Mouse (Mus musculus): ENCODE measurements around the gene Ist1. TPM values are rescaled to one million over a fixed set of nuclear protein-coding genes. Genes with fewer than 3 reads are reported as not detected.

The Ist1 gene
- total RNA-seq, 2 experiments from 2014 or later = 25.4 to 31.4 TPM

DNA sequence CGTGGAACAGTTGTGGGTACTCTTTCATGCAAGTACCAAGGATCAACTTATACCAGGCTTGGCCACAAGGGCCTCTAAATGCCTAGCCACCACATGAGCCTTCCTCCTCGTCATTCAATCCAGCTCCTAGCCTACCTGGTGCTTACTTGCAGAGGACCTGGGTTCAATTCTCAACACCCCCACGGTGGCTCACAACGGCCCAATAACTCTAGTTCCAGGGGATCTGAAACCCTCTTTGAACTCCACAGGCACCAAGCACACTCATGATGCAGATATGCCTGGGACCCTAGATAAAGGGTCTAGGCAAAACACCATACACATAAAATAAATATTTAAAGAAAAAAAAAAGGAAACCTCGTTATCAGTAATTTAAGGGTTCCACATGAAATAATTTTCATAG lies 1.3 kb downstream of the Ist1 start:
- intact Hi-C loops (cut with DNase I) = loop anchor here (2.0 kb wide), 1 partner anchor 15 kb away; no protein-coding TSS in a partner anchor
- no peak for DNase-seq

DNA sequence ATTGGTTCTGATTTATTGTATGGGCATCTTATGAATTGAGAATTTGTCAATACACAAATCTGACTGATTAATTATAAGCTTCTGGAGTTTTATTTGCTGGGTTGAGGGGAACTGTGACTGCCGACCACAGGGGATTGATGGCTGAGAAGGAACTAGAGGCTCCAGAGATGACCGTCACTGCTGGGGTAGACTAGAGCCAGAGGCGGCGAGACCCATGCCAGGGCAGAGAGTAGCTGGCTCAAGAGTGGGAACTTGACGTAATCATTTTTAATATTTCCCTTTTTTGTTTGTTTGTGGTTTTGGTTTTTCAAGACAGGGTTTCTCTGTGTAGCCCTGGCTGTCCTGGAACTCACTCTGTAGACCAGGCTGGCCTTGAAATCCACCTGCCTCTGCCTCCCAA lies 5.8 kb downstream of the Ist1 start:
- intact Hi-C loops (cut with DNase I) = no loop called here
- no peak for DNase-seq

DNA sequence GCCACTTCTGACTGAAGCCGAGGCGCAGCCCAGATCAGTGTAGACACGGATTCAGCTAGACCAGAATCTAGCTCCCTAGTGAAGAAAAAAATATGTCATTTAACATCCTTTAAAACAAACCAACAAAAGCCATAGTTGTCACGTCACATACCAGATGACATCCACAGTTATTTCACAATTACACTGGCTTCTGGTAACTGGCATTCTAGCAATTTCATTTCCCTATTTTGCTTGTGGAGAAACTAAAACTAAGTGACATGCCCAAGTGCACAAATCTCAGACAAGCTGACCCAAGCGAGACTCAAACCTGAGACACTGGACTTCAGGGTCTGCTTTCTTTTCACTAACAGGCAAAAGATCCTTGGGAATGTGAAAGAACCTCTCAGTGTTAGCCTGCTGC lies 10.9 kb downstream of the Ist1 start:
- intact Hi-C loops (cut with DNase I) = no loop called here
- DNase-seq = no peak

DNA sequence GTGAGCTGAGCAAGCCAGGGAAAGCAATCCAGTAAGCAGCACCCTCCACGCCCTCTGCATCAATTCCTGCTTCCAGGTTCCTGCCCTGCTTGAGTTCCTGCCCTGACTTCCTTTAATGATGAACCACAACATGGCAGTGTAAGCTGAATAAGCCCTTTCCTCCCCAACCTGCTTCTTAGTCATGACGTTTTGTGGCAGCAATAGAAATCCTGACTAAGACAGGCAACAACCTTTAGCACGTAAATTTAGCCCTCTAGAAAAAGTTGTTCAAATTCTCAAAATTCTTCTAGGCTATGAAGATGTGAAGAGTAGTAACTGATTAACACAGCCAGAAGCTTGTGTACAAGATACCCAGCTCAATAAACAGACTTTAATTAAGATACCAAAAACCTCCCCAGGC lies 11.5 kb downstream of the Ist1 start:
- DNase-seq = no peak
- intact Hi-C loops (cut with DNase I) = no loop called here

DNA sequence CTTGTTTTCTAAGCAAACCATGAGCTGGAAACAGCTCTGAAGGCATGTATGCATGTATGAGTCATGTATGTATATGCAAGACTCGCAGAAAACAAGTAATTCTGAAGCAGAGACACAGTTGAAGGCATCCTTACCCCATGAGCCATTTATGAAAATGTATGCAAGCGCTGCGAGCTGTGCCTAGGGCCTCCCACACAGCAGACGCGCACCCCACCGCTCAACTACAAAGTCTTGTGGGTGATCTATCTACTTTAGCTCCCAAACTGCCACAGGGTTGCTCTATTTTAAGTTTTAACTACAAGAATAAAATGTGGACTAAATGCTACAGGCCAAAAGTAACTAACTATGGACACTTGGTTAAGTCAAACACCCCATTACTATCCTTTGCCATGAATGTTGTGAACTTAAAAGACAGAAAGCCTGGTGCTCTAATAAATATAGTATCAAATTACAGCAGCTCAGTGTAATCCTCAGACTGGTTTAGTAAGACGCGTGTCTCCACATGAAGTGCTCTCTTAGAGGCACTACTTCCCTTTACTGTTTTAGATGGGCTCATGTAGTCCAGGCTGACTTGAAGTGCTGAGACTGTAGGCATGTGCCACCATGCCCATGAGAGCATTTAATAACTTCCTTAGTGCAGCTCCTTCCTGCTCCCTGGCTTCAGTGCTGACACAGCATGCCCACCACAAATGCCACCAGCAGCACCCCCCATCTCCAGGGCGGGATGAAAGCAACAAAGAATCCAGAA lies 17.0 kb downstream of the Ist1 start:
- DNase-seq = no peak
- intact Hi-C loops (cut with DNase I) = no loop called here

DNA sequence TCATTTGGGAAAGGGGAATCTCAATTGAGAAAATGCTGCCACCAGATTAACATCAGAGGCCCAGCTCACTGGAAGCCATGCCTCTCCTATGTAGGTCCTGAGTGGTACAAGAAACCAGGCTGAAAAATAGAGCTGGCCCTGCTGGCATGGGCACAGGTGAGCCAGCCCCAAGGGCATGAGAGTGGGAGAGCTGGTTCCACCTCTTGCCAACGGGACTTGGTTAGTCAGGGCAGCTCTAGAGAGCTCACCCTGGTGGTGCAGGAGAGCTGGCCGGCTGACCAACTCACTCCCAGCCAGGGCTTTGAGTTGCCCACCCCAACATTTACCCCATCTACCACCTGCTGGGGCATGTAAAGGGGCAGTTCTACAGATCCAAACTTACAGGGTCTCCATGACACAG lies 19.5 kb downstream of the Ist1 start:
- intact Hi-C loops (cut with DNase I) = no loop called here
- no peak for DNase-seq

DNA sequence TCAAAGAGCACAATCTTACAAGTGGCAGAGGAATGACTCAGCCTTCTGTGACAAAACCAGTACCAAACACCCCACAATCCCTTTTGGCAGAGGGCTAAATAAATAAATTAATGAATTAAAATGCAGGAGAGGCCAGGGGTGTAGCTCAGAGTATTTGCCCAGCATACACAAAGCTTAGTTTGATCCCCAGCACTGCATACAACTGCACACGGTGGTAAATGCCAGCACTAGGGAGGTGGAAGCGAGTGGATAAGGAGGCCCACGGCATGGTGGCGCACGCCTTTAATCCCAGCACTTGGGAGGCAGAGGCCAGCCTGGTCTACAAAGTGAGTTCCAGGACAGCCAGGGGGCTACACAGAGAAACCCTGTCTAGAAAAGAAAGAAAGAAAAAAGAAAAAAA lies 20.4 kb downstream of the Ist1 start:
- intact Hi-C loops (cut with DNase I) = no loop called here

DNA sequence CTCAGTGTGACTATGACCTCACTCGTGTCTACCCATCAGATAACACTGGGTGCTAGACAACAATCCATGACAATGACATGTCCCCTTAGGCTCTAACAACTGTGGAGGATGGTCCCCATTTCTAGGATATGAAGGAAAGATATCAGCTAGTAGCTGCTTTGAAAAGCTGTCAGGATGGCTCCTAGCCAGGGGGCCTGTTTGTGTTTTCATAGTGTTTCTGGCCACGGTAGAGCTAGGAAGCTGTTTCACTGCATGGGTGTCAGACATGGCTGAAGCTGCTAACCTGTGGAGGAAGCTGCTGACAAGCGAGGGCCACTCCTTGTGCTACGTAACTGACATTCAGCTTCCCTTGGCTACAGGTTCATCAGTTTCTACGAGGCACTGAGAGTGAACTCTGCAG lies 26.4 kb downstream of the Ist1 start:
- intact Hi-C loops (cut with DNase I) = no loop called here
- no peak for DNase-seq

More for the DNA sequence above, 20.4 kb downstream of the Ist1 start:
- no peak for DNase-seq

DNA sequence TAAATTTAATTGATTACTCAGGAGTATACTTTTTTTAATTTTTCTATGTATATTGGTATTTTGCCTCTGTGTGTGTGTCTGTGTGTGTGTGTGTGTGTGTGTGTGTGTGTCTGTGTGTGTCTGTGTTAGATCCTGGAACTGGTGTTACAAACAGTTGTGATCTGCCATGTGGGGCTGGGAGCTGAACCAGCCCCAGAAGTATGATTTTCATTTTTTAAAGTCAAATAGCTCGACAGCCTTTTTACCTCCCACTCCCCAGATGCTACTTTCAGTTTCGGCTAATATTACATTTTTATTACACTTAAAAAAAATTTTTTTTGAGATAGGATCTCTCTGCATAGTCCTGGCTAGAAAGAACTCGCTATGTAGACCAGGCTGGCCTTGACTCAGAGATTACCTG lies 30.7 kb downstream of the Ist1 start:
- no peak for DNase-seq
- intact Hi-C loops (cut with DNase I) = no loop called here

DNA sequence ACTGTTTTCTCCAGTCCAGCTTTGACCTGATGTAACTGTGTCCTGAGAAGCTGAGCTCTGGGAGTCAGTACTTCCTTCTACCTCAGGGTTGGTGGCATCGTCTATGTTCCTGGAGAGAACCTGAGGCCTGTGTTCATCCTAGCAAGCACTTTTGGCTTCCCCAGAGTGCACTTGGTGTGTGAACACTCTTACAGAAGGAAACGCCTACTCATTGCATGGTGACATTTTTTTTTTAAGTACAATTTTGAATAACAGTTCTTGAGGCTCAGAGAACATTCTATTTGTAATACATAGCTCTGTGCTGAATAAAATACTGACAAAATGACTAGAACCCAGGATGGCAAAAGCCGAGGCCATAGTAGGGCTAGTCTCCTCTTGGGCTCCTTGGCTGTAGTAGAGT lies 36.2 kb downstream of the Ist1 start:
- DNase-seq = no peak
- intact Hi-C loops (cut with DNase I) = no loop called here

DNA sequence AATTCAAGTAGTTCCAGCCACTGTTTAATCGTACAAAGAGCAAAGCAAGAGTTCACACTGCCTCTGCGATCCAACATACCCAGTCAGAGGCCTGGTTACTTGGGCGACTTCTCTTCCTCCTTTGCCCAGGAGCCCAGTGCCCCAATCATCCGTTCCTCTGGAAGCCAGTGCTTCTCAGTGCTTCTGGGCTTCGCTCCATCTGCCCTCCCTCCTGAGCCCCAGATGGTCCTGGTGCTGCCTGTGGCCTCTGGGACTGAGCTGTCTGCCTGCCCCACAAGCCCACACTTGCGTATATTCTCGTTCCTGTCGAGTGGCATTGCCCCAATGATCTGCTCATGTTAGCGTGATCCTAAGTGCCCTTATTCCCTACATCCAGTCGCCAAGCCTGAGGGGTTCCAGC lies 42.3 kb downstream of the Ist1 start:
- no peak for DNase-seq
- intact Hi-C loops (cut with DNase I) = no loop called here

DNA sequence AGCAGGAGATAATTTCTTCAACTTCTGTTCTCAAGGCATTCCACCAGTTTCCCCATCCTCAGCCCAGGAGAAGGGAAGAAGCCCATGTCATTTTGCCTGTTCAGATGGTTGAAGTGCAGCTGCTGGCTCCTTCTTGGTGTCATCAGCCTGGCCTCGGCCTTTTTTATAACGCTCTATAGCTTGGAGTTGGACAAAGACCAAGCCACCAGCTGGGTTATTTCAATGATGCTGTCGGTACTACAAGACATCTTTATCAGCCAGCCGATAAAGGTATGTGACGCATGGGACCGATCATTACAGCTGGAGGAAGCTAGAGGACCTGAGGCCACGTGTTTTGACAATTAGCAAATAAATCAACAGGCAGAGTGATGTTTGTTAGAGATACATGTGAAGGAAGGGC lies 44.6 kb downstream of the Ist1 start:
- intact Hi-C loops (cut with DNase I) = no loop called here

DNA sequence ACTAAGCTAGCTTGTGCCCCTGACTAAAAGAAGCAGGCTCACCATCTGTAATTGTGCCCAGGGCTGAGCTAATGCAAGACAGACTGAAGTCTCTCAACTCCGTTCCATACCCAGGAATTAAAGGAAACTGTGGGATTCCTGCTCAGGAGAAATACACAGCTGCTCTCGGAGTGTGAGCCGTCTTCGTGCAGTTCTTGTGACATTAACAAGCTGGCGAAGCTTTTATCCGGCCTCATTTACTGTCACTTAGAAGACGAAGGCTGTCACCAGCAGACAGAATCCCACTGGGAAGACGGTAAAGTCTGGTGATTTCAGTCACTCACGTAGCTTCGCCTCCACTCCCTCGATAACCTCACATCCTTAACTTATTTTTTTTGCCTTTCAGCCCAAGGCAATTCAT lies 45.7 kb downstream of the Ist1 start:
- intact Hi-C loops (cut with DNase I) = no loop called here
- no peak for DNase-seq

More for the DNA sequence above, 44.6 kb downstream of the Ist1 start:
- no peak for DNase-seq

DNA sequence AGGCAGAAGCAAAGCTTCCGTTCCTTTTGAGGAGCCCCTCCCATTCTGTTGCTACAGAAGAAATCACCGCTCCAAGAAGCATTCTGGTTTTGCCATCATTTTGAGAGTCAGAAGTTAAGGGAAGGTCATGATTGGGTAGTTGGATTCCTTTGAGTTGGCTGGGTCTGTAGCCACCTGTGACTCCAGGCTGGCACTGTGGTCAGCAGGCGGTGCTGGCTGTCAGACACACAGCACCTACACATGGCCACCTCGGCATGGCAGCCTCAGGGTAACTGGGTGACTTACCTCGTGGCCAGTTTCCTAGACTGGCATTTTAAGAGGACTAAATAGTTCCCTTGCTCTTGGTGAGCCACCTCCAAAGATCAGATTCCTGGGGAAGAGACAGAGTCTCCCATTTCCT lies 51.8 kb downstream of the Ist1 start:
- no peak for DNase-seq
- intact Hi-C loops (cut with DNase I) = no loop called here

DNA sequence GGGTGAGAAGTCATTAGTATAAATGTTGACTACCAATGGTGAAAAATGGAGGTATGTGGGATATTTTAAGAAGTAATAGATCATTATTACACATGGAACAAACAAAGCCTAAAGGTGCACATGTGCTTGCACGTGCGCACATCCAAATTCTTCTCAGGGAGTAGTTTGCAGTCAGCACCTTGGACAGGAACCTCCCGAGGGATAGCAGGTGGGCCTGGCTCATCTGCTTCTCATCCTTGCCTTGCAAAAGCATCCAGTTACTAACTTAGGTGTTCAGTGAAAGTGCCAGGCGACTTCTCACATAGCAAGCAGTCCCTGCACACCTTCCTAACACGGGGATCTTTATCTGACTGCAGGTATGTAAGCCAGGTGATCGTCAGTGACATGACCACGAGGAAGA lies 52.6 kb downstream of the Ist1 start:
- intact Hi-C loops (cut with DNase I) = no loop called here
- DNase-seq = no peak

DNA sequence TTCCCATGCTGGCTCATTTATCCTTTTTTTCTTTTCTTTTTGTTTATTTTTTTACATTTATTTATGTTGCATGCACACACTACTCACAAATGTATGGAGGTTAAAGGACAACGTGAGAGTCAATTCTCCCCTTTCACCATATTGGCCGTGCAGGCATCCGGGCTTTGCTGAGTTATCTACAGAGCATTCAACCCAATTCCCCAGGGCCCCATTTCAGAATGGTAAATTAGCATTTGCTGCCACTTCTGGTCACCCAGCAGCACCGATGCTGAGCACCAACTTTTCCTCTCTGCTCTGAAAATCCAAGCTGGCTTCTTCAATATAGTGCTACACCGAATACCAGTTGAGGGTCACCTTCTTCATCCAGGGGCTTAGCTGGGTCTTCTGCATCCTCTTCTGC lies 54.2 kb downstream of the Ist1 start:
- no peak for DNase-seq
- intact Hi-C loops (cut with DNase I) = no loop called here

DNA sequence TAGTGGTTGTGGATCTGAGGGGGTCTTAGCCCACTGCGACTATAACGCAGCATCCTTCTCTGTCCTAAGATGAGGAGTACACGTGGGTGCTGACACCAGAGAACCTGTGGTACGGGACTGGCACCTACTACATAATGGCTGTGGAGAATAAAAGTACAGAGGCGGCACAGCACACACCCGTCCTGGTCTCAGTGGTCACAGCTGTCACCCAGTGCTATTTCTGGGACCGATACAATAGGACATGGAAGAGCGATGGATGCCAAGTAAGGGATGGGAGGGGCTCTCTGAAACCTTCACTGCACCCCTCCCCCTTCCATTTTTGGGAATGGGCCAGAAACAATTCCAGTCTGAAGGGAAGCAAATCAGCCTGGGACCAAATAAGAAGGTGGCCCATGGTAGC lies 57.9 kb downstream of the Ist1 start:
- no peak for DNase-seq
- intact Hi-C loops (cut with DNase I) = no loop called here

DNA sequence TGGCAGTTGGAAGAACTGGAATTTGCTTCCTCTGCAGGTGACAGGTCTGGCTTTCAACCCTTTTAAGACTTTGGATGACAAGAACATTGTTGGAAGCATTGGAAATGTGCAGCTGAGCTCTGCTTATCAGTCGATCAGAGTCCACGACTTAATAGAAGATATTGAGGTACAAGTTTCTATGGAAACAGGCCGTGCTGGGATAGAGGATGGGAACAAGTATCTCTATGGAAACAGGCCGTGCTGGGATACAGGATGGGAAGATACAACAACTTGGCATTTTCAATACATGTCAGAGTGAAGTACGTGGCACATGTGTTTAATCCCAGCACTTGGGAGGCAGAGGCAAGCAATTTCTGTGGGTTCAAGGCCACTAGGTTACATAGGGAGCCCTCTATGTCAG lies 60.6 kb downstream of the Ist1 start:
- intact Hi-C loops (cut with DNase I) = no loop called here
- DNase-seq = no peak

DNA sequence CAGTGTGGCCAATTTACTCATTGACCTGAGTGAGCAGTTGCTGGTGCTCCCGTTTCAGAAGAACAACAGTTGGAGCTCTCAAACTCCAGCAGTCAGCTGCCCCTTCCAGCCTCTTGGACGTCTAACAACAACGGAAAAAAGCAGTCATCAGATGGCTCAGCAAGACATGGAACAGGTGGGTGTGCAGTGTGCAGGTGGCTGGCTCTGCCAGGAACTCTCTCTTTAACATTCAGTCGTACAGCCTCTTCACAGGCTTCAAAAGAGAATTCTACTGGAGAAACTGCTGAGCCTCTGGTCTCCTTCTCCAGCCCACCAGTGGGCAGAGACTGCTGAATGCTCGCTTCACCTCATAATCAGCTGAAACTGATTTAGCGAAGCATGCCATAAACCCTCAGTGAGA lies 64.4 kb downstream of the Ist1 start:
- intact Hi-C loops (cut with DNase I) = no loop called here
- DNase-seq = no peak

Measured in gastrocnemius, postnatal 36 days (tissue).